Mouse (Mus musculus) Patski (cell line): ENCODE measurements around the gene Dll4. TPM values are rescaled to one million over a fixed set of nuclear protein-coding genes. Genes with fewer than 3 reads are reported as not detected.
A peak's percentile ranks its signal among the peaks of the same experiment; 100 is the strongest.

ENCODE experiments used
- ATAC-seq: fragments of 100-300 bp; one replicate; pipeline ENCODE4 v1.8.0; 2021
- CTCF ChIA-PET: fragments of 350-600 bp; sonication (Branson Sonifier 250); formaldehyde crosslinking; loops from one replicate; lab custom pipeline; 2022; ENCODE audit warnings: inconsistent platforms; lab: Charles Lee
- POLR2A ChIA-PET: fragments of 350-600 bp; sonication (Branson Sonifier 250); formaldehyde crosslinking; loops from one replicate; lab custom pipeline; 2022; ENCODE audit warnings: antibody characterized with exemption, inconsistent platforms; lab: Charles Lee
- DNase-seq: peaks from one replicate; pipeline ENCODE4 v3.0.0-alpha.2; 2011; ENCODE audit warnings: low read depth, low spot score
- H3K27me3 ChIP-seq: fragments of 371-371 bp; one replicate; pipeline ENCODE4 v1.5.1; 2021
- CTCF ChIP-seq: fragments of 100-300 bp; IDR thresholded peaks from one replicate; pipeline ENCODE4 v1.5.1; 2021
- in situ Hi-C: fragments of 300-500 bp; cut with MboI; formaldehyde crosslinking; loops from 3 replicates; pipeline ENCODE4 v1.11.1; 2018; ENCODE audit warnings: low pct_unique_long_range_greater_than_20kb, mixed read lengths
- polyA plus RNA-seq: library from polyadenylated mRNA; unstranded; gene quantifications from one replicate; pipeline ENCODE4 v1.2.3, GENCODE M21; 2021

Dll4 gene
- polyA plus RNA-seq, 1 experiment from 2014 or later = 3.2 TPM

GRCm38 (mm10) chr2:119304391-119304790 is 21.2 kb upstream of the Dll4 start:
- no peaks in the 10 kb centered on the region for H3K27me3 ChIP-seq
- in situ Hi-C loops = no loop called here
- ATAC-seq (no peak), DNase-seq (no peak)
- CTCF ChIA-PET = no interaction called here
- POLR2A ChIA-PET = no interaction called here
- TF ChIP-seq CTCF = no peak

- no peaks in the 10 kb centered on the region for H3K27me3 ChIP-seq
- ChIA-PET POLR2A (no interaction called here), CTCF (no interaction called here)
- in situ Hi-C loops = no loop called here
- TF ChIP-seq CTCF = no peak
- ATAC-seq = no peak
- no peak for DNase-seq
These were observed 20.8 kb upstream of the Dll4 start for GRCm38 (mm10) chr2:119304798-119305208.

GRCm38 (mm10) chr2:119311544-119311943 is 14.0 kb upstream of the Dll4 start:
- in situ Hi-C loops = no loop called here
- CTCF ChIA-PET = interaction anchor here (1.9 to 5.0 kb wide), 2 partner anchors 11 to 12 kb away, joined by 6 to 23 read pairs; no protein-coding TSS in a partner anchor
- POLR2A ChIA-PET = no interaction called here
- no peaks in the 10 kb centered on the region for H3K27me3 ChIP-seq
- ATAC-seq (no peak), DNase-seq (no peak)
- TF ChIP-seq CTCF = no peak

- DNase-seq = no peak
- ChIA-PET CTCF (interaction anchor here (5.0 kb wide), 1 partner anchor 13 kb away, joined by 23 read pairs; no protein-coding TSS in a partner anchor), POLR2A (interaction anchor here (1.2 kb wide), 1 partner anchor 9 kb away, joined by 4 read pairs; no protein-coding TSS in a partner anchor)
- ATAC-seq = no peak
- in situ Hi-C loops = no loop called here
- TF ChIP-seq CTCF = no peak
- no peaks in the 10 kb centered on the region for H3K27me3 ChIP-seq
These were observed 13.1 kb upstream of the Dll4 start for GRCm38 (mm10) chr2:119312380-119312958.

- ChIA-PET CTCF (interaction anchor here (1.0 to 5.0 kb wide), 4 partner anchors 15 to 99 kb away, joined by 4 to 23 read pairs (median 6); partner anchors contain the start of gene Vps18), POLR2A (interaction anchor here (0.6 to 2.2 kb wide), 4 partner anchors 11 to 148 kb away, joined by 3 to 12 read pairs (median 4); partner anchors contain the start of gene Dll4)
- ATAC-seq (peak; percentile 53), DNase-seq (no peak)
- in situ Hi-C loops = no loop called here
- no peak for TF ChIP-seq CTCF
- H3K27me3 ChIP-seq = no peaks in the 10 kb centered on the region
These were observed 11.7 kb upstream of the Dll4 start for GRCm38 (mm10) chr2:119313780-119314479.

GRCm38 (mm10) chr2:119314742-119315310 is 10.8 kb upstream of the Dll4 start:
- H3K27me3 ChIP-seq = no peaks in the 10 kb centered on the region
- in situ Hi-C loops = no loop called here
- ATAC-seq (peak; percentile 42), DNase-seq (no peak)
- CTCF ChIA-PET = interaction anchor here (1.5 to 5.0 kb wide), 5 partner anchors 11 to 99 kb away, joined by 4 to 23 read pairs (median 8); no protein-coding TSS in a partner anchor
- no peak for TF ChIP-seq CTCF
- POLR2A ChIA-PET = interaction anchor here (0.6 to 2.2 kb wide), 4 partner anchors 11 to 147 kb away, joined by 3 to 12 read pairs (median 3); partner anchors contain the start of genes Chac1 and Dll4

- ATAC-seq (no peak), DNase-seq (no peak)
- CTCF ChIA-PET = no interaction called here
- H3K27me3 ChIP-seq = no peaks in the 10 kb centered on the region
- POLR2A ChIA-PET = interaction anchor here (1.0 kb wide), 1 partner anchor 19 kb away, joined by 4 read pairs; no protein-coding TSS in a partner anchor
- in situ Hi-C loops = no loop called here
- TF ChIP-seq CTCF = no peak
These were observed 7.4 kb upstream of the Dll4 start for GRCm38 (mm10) chr2:119318043-119318710.

- CTCF ChIA-PET = interaction anchor here (0.6 kb wide), 1 partner anchor 32 kb away, joined by 3 read pairs; the partner anchor contains the start of gene Vps18
- DNase-seq = no peak
- TF ChIP-seq CTCF = no peak
- H3K27me3 ChIP-seq = peaks cover 5% of the 10 kb centered on the region
- POLR2A ChIA-PET = no interaction called here
- in situ Hi-C loops = no loop called here
- no peak for ATAC-seq
These were observed 5.0 kb upstream of the Dll4 start for GRCm38 (mm10) chr2:119320571-119320970.

- CTCF ChIA-PET = interaction anchor here (1.2 kb wide), 1 partner anchor 22 kb away, joined by 3 read pairs; no protein-coding TSS in a partner anchor
- ATAC-seq (no peak), DNase-seq (no peak)
- TF ChIP-seq CTCF = no peak
- H3K27me3 ChIP-seq = peaks cover 12% of the 10 kb centered on the region
- POLR2A ChIA-PET = no interaction called here
- in situ Hi-C loops = no loop called here
These were observed 3.6 kb upstream of the Dll4 start for GRCm38 (mm10) chr2:119321771-119322586.
